Comparison of ENCODE assay signal across 13 mouse cellular contexts in genomic region chr15:86206385-86206784, GRCm38 (mm10). TPM values are rescaled to one million over a fixed set of nuclear protein-coding genes. Genes with fewer than 3 reads are reported as not detected.
DNase-seq lines count a peak whose midpoint lies in the region; ATAC-seq and TF ChIP-seq lines count a peak whose summit lies in the region.
"Had no signal": no experiment of that assay in that cellular context is flagged by ENCODE, and none has a peak within 500 bp of the region (broad histone marks: within the 10 kb centered on the region; RNA-seq: fewer than 3 reads in every experiment).

No protein-coding gene starts in this region.

- no peak for ATAC-seq in embryonic facial prominence, embryonic 14.5 days (ENCODE audit: low read depth)
- peak; percentile 56 for ATAC-seq in heart, postnatal 0 days (ENCODE audit: insufficient read depth, low read depth)
- ATAC-seq: midbrain, embryonic 13.5 days had no signal

- 77% methylated on average over 4 of the region's 4 CpGs for whole genome bisulfite sequencing in embryonic facial prominence, embryonic 14.5 days
- WGBS in embryonic facial prominence, embryonic 10.5 days: 74% methylated on average over 4 of the region's 4 CpGs
- WGBS in heart, postnatal 0 days: 59% methylated on average over 4 of the region's 4 CpGs
- 86% methylated on average over 4 of the region's 4 CpGs for WGBS in macrophage (ENCODE audit: missing documents)

- H3K9ac ChIP-seq in embryonic facial prominence, embryonic 14.5 days (ENCODE audit: low read depth, low read length): no peak overlapping the region
- H3K9ac ChIP-seq in heart, postnatal 0 days (replicated peaks; ENCODE audit: low read depth, low read length): no peak overlapping the region
- H3K9ac ChIP-seq: liver, embryonic 15.5 days; midbrain, embryonic 13.5 days had no signal

- no peaks in the 10 kb centered on the region for H3K36me3 ChIP-seq in embryonic facial prominence, embryonic 14.5 days (ENCODE audit: control insufficient read depth, insufficient read depth, low read length)
- H3K36me3 ChIP-seq in embryonic facial prominence, embryonic 10.5 days (replicated peaks): no peaks in the 10 kb centered on the region
- no peaks in the 10 kb centered on the region for H3K36me3 ChIP-seq in heart, postnatal 0 days (replicated peaks; ENCODE audit: control insufficient read depth, insufficient read depth, low read length)
- H3K36me3 ChIP-seq in macrophage (ENCODE audit: inconsistent target): no peaks in the 10 kb centered on the region
- H3K36me3 ChIP-seq: hindbrain, embryonic 10.5 days; liver, embryonic 15.5 days; midbrain, embryonic 13.5 days had no signal

- H3K27me3 ChIP-seq in embryonic facial prominence, embryonic 14.5 days (replicated peaks; ENCODE audit: control insufficient read depth, insufficient read depth, low read length): no peaks in the 10 kb centered on the region
- no peaks in the 10 kb centered on the region for H3K27me3 ChIP-seq in embryonic facial prominence, embryonic 10.5 days (replicated peaks; ENCODE audit: low read depth, poor library complexity, severe bottlenecking)
- no peaks in the 10 kb centered on the region for H3K27me3 ChIP-seq in heart, postnatal 0 days (ENCODE audit: control insufficient read depth, insufficient read depth, low read length)
- H3K27me3 ChIP-seq: liver, embryonic 15.5 days; midbrain, embryonic 13.5 days had no signal

- peaks cover 31% of the 10 kb centered on the region for H3K79me2 ChIP-seq in macrophage (ENCODE audit: inconsistent target)

- H3K9me3 ChIP-seq in embryonic facial prominence, embryonic 14.5 days (ENCODE audit: control insufficient read depth, low read length): no peaks in the 10 kb centered on the region
- H3K9me3 ChIP-seq in embryonic facial prominence, embryonic 10.5 days: no peaks in the 10 kb centered on the region
- H3K9me3 ChIP-seq in heart, postnatal 0 days (replicated peaks; ENCODE audit: control insufficient read depth, low read length): no peaks in the 10 kb centered on the region
- H3K9me3 ChIP-seq: hindbrain, embryonic 10.5 days; liver, embryonic 15.5 days; midbrain, embryonic 13.5 days had no signal

- TF ChIP-seq CTCF in layer of hippocampus, adult 2 months (conservative IDR thresholded peaks at IDR 0.05): peak; percentile 51
- TF ChIP-seq CTCF in heart, postnatal 0 days (IDR thresholded peaks at IDR 0.05; ENCODE audit: low read depth): no peak

- TF ChIP-seq EP300 in heart, postnatal 0 days (IDR thresholded peaks at IDR 0.05; ENCODE audit: low read depth): 0 out of 2 replicates have a peak, but pooled peaks have one; percentile 68

- no peak overlapping the region for H3K4me2 ChIP-seq in embryonic facial prominence, embryonic 14.5 days (ENCODE audit: low read depth, low read length)
- no peak overlapping the region for H3K4me2 ChIP-seq in heart, postnatal 0 days (ENCODE audit: low read depth, low read length)
- H3K4me2 ChIP-seq: liver, embryonic 15.5 days; midbrain, embryonic 13.5 days had no signal

- peaks cover 4% of the 10 kb centered on the region; the same call in 1 of the 2 replicates for H3K4me1 ChIP-seq in embryonic facial prominence, embryonic 14.5 days (ENCODE audit: control insufficient read depth, insufficient read depth, low read length)
- peaks cover 23% of the 10 kb centered on the region for H3K4me1 ChIP-seq in embryonic facial prominence, embryonic 10.5 days
- peaks cover 19% of the 10 kb centered on the region for H3K4me1 ChIP-seq in heart, postnatal 0 days (ENCODE audit: control insufficient read depth, insufficient read depth)

- no peak overlapping the region for H3K4me3 ChIP-seq in embryonic facial prominence, embryonic 14.5 days (ENCODE audit: low read depth, low read length)
- H3K4me3 ChIP-seq in embryonic facial prominence, embryonic 10.5 days: no peak overlapping the region
- H3K4me3 ChIP-seq in layer of hippocampus, adult 2 months: no peak overlapping the region
- H3K4me3 ChIP-seq in heart, postnatal 0 days (ENCODE audit: low read depth, low read length): no peak overlapping the region
- no peak overlapping the region for H3K4me3 ChIP-seq in macrophage (ENCODE audit: inconsistent target)
- H3K4me3 ChIP-seq: hindbrain, embryonic 10.5 days; liver, embryonic 15.5 days; midbrain, embryonic 13.5 days had no signal

- DNase-seq in embryonic facial prominence, embryonic 14.5 days (ENCODE audit: low spot score): peak; percentile 20
- no peak for DNase-seq in embryonic facial prominence, embryonic 10.5 days (ENCODE audit: low spot score)
- no peak for DNase-seq in layer of hippocampus, adult 2 months (ENCODE audit: low spot score in 2 of 2)
- no peak for DNase-seq in layer of hippocampus, postnatal 14 days (ENCODE audit: low spot score in 2 of 2)
- DNase-seq in heart, postnatal 0 days (ENCODE audit: low spot score): no peak
- no peak for DNase-seq in urinary bladder, postnatal 36 days (ENCODE audit: low spot score in 2 of 2)
- no peak for DNase-seq in retina, postnatal 1 day
- DNase-seq: embryo, embryonic 11 days; thymus, postnatal 14 days had no signal

- no peak overlapping the region for H3K27ac ChIP-seq in embryonic facial prominence, embryonic 14.5 days (replicated peaks; ENCODE audit: low read depth, low read length)
- no peak overlapping the region for H3K27ac ChIP-seq in embryonic facial prominence, embryonic 10.5 days (replicated peaks)
- H3K27ac ChIP-seq in layer of hippocampus, adult 2 months: peak overlapping the region; percentile 8; the same call in 1 of the 2 replicates
- peak overlapping the region; percentile 72 for H3K27ac ChIP-seq in heart, postnatal 0 days (ENCODE audit: low read depth)
- peak overlapping the region; percentile 99 for H3K27ac ChIP-seq in macrophage
- H3K27ac ChIP-seq: hindbrain, embryonic 10.5 days; liver, embryonic 15.5 days; midbrain, embryonic 13.5 days had no signal

RNA-seq across cellular contexts. Expression of gene Tbc1d22a, which starts 7.9 kb away (rescaled TPM):
- polyA plus RNA-seq in embryonic facial prominence, embryonic 14.5 days (2014; fragmentation: Nextera tagmentation; extraction: Ambion mirVana): 8.1 and 11.1 TPM in 2 replicates
- polyA plus RNA-seq in embryonic facial prominence, embryonic 10.5 days (2016; fragmentation: Nextera tagmentation; extraction: Ambion mirVana): 11.2 and 11.9 TPM in 2 replicates
- 10 to 100 TPM; 33.2 to 34.7 TPM for total RNA-seq in layer of hippocampus, adult 2 months (2021)
- 10 to 100 TPM; 29.8 to 30.1 TPM for total RNA-seq in layer of hippocampus, postnatal 14 days (2021)
- total RNA-seq in heart, postnatal 0 days (2014; rRNA removed; ENCODE audit: low replicate concordance): 26.6 and 31.4 TPM in 2 replicates
- polyA plus RNA-seq in heart, postnatal 0 days (2015; fragmentation: Nextera tagmentation; extraction: Ambion mirVana): 9.7 and 10.0 TPM in 2 replicates
- total RNA-seq in macrophage (2018; cell fraction: chromatin; rRNA removed): 100 to 1,000 TPM in 22 of 26 experiments, 10 to 100 TPM in 4; 49.2 to 243 (median 149) TPM
- 10 to 100 TPM; 47.8 to 85.0 (median 62.8) TPM for total RNA-seq in macrophage (2018; cell fraction: cytosol; rRNA removed)
- 100 to 1,000 TPM in 11 of 26 experiments, 10 to 100 TPM in 15; 41.2 to 234 (median 79.2) TPM for total RNA-seq in macrophage (2018; cell fraction: nucleus; rRNA removed)
- 49.5 to 60.9 TPM (median 57.9 TPM) in 3 replicates for polyA plus RNA-seq in macrophage (2018)

RNA-seq across cellular contexts. Expression of gene Cerk, which starts 20.4 kb away (rescaled TPM):
- 16.0 and 16.1 TPM in 2 replicates for polyA plus RNA-seq in embryonic facial prominence, embryonic 14.5 days (2014; fragmentation: Nextera tagmentation; extraction: Ambion mirVana)
- polyA plus RNA-seq in embryonic facial prominence, embryonic 10.5 days (2016; fragmentation: Nextera tagmentation; extraction: Ambion mirVana): 11.7 and 13.1 TPM in 2 replicates
- 10 to 100 TPM; 41.6 to 43.0 TPM for total RNA-seq in layer of hippocampus, adult 2 months (2021)
- 10 to 100 TPM; 46.7 to 49.1 TPM for total RNA-seq in layer of hippocampus, postnatal 14 days (2021)
- total RNA-seq in heart, postnatal 0 days (2014; rRNA removed; ENCODE audit: low replicate concordance): 25.3 and 28.2 TPM in 2 replicates
- polyA plus RNA-seq in heart, postnatal 0 days (2015; fragmentation: Nextera tagmentation; extraction: Ambion mirVana): 12.1 and 14.5 TPM in 2 replicates
- total RNA-seq in macrophage (2018; cell fraction: chromatin; rRNA removed): 100 to 1,000 TPM in 22 of 26 experiments, 10 to 100 TPM in 4; 29.9 to 512 (median 265) TPM
- 100 to 1,000 TPM in 23 of 26 experiments, 10 to 100 TPM in 3; 62.0 to 216 (median 136) TPM for total RNA-seq in macrophage (2018; cell fraction: cytosol; rRNA removed)
- 100 to 1,000 TPM in 22 of 26 experiments, 10 to 100 TPM in 4; 50.0 to 412 (median 210) TPM for total RNA-seq in macrophage (2018; cell fraction: nucleus; rRNA removed)
- 118 to 148 TPM (median 141 TPM) in 3 replicates for polyA plus RNA-seq in macrophage (2018)

Comparison
In these comparisons a context has a peak if more than half of its experiments do, and no peak if none do; other contexts are left out.
1. H3K27ac ChIP-seq: peak in layer of hippocampus, adult 2 months (single experiment), heart, postnatal 0 days (single experiment) and macrophage (single experiment); none in embryonic facial prominence, embryonic 14.5 days (single experiment) and embryonic facial prominence, embryonic 10.5 days (single experiment).